ENCODE assay signal across 27 mouse cellular contexts in genomic region chr19:42277288-42277687, GRCm38 (mm10). TPM values are rescaled to one million over a fixed set of nuclear protein-coding genes. Genes with fewer than 3 reads are reported as not detected.
"Had no signal": no experiment of that assay in that cellular context is flagged by ENCODE, and none has a peak within 500 bp of the region (broad histone marks: within the 10 kb centered on the region; RNA-seq: fewer than 3 reads in every experiment).

No protein-coding gene starts in this region.

- H3K27ac ChIP-seq: heart, embryonic 13.5 days; heart, embryonic 15.5 days; hindbrain, embryonic 13.5 days; hindbrain, embryonic 15.5 days; intestine, embryonic 15.5 days; layer of hippocampus, adult 2 months; left cerebral cortex, adult 2 months; limb, embryonic 10.5 days; limb, embryonic 12.5 days; liver, embryonic 13.5 days had no signal

- H3K4me2 ChIP-seq: heart, embryonic 11.5 days; heart, embryonic 13.5 days; heart, embryonic 15.5 days; hindbrain, embryonic 13.5 days; hindbrain, embryonic 15.5 days; intestine, embryonic 15.5 days; limb, embryonic 12.5 days; liver, embryonic 11.5 days; liver, embryonic 13.5 days had no signal

- H3K27me3 ChIP-seq: hindbrain, embryonic 13.5 days; hindbrain, embryonic 15.5 days; intestine, embryonic 15.5 days; limb, embryonic 12.5 days; liver, embryonic 13.5 days had no signal

- H3K36me3 ChIP-seq: heart, embryonic 13.5 days; heart, embryonic 15.5 days; hindbrain, embryonic 13.5 days; hindbrain, embryonic 15.5 days; intestine, embryonic 15.5 days; limb, embryonic 10.5 days; limb, embryonic 12.5 days; liver, embryonic 13.5 days had no signal

- H3K9ac ChIP-seq: heart, embryonic 13.5 days; heart, embryonic 15.5 days; hindbrain, embryonic 13.5 days; hindbrain, embryonic 15.5 days; intestine, embryonic 15.5 days; limb, embryonic 12.5 days; liver, embryonic 13.5 days had no signal

- H3K4me1 ChIP-seq: heart, embryonic 15.5 days; intestine, embryonic 15.5 days; limb, embryonic 10.5 days; limb, embryonic 12.5 days; liver, embryonic 13.5 days had no signal

- H3K4me3 ChIP-seq: heart, embryonic 13.5 days; heart, embryonic 15.5 days; hindbrain, embryonic 13.5 days; hindbrain, embryonic 15.5 days; intestine, embryonic 15.5 days; layer of hippocampus, adult 2 months; left cerebral cortex, adult 2 months; limb, embryonic 10.5 days; limb, embryonic 12.5 days; liver, embryonic 13.5 days had no signal

- H3K9me3 ChIP-seq: heart, embryonic 13.5 days; heart, embryonic 15.5 days; hindbrain, embryonic 13.5 days; hindbrain, embryonic 15.5 days; intestine, embryonic 15.5 days; limb, embryonic 10.5 days; limb, embryonic 12.5 days; liver, embryonic 13.5 days had no signal

- DNase-seq: gastrocnemius, postnatal 14 days; gastrocnemius, postnatal 36 days; heart, adult 18-20 months; heart, postnatal 14 days; heart, postnatal 36 days; kidney, adult 18-20 months; kidney, adult 8-10 months; kidney, postnatal 10 days; kidney, postnatal 25 days; kidney, postnatal 4 days; liver; liver, embryonic 13.5 days had no signal

- ATAC-seq: inflammation-experienced regulatory T-cells, adult 6 months; intestine, embryonic 15.5 days; intestine, postnatal 0 days had no signal

RNA-seq across cellular contexts. Expression of gene Golga7b, which starts 29.9 kb away (rescaled TPM):
- total RNA-seq: hematopoietic stem cell, adult 5-6 weeks had no signal
- polyA plus RNA-seq: inflammation-experienced regulatory T-cells, adult 6 months; kidney, embryonic 14.5 days; limb, embryonic 10.5 days; liver, embryonic 11.5 days had no signal
